Mouse (Mus musculus): Measurements from ENCODE around the gene Rcc2. TPM values are rescaled to one million over a fixed set of nuclear protein-coding genes. Genes with fewer than 3 reads are reported as not detected.

Gene Rcc2
- polyA plus RNA-seq, 1 experiment from 2014 or later = 32.8 TPM

DNA sequence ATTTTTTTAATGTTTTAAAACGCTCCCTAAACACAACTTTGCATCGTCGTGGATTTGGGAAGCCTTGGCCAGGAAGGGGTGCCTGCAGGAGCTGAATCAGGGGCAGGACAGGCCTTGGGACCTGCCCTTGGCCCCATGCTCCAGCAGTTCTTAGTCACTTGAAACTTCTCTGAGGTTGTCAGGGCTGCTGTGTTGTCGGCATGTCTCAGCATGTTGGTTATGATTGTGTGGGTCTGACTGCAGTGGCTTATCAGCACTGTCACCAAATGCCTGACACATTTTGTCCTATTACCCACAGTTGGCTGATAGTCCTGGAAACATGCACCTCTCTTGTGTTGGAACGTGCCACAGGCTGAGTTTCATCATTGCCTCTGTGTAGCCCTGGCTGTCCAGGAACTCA, 19.8 kb downstream of the Rcc2 start:
- H3K9me3 ChIP-seq = no peaks in the 10 kb centered on the region
- no peak for ATAC-seq (ENCODE audit: low FRiP score, low read depth)
- no peak overlapping the region for H3K9ac ChIP-seq
- no peak overlapping the region for H3K27ac ChIP-seq
- no peak overlapping the region for H3K4me3 ChIP-seq
- H3K4me1 ChIP-seq = no peaks in the 10 kb centered on the region
- H3K36me3 ChIP-seq = peaks cover 91% of the 10 kb centered on the region
- H3K27me3 ChIP-seq = no peaks in the 10 kb centered on the region
- 86% methylated on average over 5 of the region's 5 CpGs for WGBS
- H3K4me2 ChIP-seq (replicated peaks) = no peak overlapping the region

DNA sequence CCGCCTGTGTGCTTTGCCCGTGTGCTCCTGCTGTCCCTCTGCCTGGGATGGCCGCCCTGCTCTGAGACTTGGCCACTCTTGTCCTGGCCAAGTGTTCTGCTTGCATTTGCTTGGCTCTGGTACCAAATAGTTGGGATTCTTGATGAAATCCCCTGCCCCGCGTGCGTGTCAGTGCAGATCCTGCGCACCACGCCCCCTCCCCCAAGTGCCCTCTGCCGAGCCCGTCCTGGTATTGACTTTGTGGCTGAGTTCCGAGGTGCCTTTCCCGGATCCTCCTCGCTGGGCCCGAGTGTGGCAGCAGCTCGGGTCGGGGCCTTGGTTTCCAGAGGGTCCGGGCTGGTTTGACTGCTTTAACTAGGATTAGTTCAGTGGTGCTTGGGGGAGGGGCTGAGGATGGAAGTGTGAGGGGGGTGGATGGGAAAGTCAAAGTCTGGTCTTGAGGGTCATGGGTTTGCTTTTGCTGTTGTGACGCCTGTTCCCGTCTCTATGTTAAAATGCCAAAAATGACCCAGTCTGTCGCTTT, 21.7 kb downstream of the Rcc2 start:
- H3K9me3 ChIP-seq = no peaks in the 10 kb centered on the region
- no peak for ATAC-seq (ENCODE audit: low FRiP score, low read depth)
- H3K4me1 ChIP-seq = no peaks in the 10 kb centered on the region
- WGBS = 81% methylated on average over 20 of the region's 20 CpGs
- H3K36me3 ChIP-seq = peaks cover 87% of the 10 kb centered on the region
- H3K27me3 ChIP-seq = no peaks in the 10 kb centered on the region
- no peak overlapping the region for H3K4me2 ChIP-seq (replicated peaks)
- peak overlapping the region; percentile 28; the same call in 1 of the 2 replicates for H3K27ac ChIP-seq
- H3K4me3 ChIP-seq = no peak overlapping the region
- H3K9ac ChIP-seq = no peak overlapping the region

DNA sequence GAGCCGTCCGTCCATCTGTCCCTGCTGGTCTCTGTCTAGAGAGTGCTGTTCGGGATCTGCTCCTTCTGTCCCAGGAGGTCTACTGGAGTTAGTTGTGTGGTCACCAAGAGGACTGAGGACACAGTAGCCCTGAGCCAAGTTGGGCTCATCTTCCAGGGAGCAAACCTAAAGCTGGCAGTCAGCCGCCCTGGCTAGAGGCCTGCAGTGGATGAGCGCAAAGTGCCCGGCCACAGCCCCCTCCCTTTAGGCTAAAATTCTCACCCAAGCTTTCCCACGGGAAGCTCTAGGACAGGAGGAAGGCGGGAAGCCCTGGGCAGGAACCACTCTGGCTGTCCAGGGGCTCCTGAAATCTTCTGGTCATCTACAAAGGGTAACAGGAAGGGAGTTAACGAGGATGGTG, 22.4 kb downstream of the Rcc2 start:
- Histone ChIP-seq H3K9ac (no peak overlapping the region), H3K4me2 (replicated peaks) (no peak overlapping the region), H3K36me3 (peaks cover 82% of the 10 kb centered on the region), H3K9me3 (no peaks in the 10 kb centered on the region), H3K4me3 (no peak overlapping the region), H3K27ac (no peak overlapping the region), H3K27me3 (no peaks in the 10 kb centered on the region), H3K4me1 (no peaks in the 10 kb centered on the region)
- 71% methylated on average over 9 of the region's 9 CpGs for WGBS
- no peak for ATAC-seq (ENCODE audit: low FRiP score, low read depth)

DNA sequence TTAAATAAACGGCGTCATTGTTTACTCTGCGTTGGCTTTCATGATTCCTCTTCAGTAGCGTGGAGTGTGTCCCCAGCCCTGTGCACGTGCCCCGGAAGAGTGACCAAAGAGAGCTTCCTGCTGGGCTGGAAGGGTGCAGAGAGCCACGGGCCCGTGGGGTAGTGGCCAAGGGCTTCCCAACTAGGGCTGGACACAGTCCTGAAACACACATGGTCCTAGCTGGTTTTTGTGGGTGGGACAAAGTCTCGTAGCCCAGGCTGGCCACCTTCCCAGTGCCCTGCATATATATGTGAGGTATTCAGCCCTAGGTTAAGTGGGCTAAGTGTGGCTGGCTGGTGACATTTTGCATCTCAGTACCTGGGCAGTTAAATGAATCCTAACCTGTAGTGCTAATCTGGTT, 22.9 kb downstream of the Rcc2 start:
- no peak for ATAC-seq (ENCODE audit: low FRiP score, low read depth)
- Histone ChIP-seq H3K27ac (no peak overlapping the region; the same call in 1 of the 2 replicates), H3K4me1 (no peaks in the 10 kb centered on the region), H3K9ac (no peak overlapping the region), H3K36me3 (peaks cover 77% of the 10 kb centered on the region), H3K4me3 (no peak overlapping the region), H3K4me2 (replicated peaks) (no peak overlapping the region), H3K9me3 (no peaks in the 10 kb centered on the region), H3K27me3 (no peaks in the 10 kb centered on the region)
- WGBS = 82% methylated on average over 9 of the region's 9 CpGs

DNA sequence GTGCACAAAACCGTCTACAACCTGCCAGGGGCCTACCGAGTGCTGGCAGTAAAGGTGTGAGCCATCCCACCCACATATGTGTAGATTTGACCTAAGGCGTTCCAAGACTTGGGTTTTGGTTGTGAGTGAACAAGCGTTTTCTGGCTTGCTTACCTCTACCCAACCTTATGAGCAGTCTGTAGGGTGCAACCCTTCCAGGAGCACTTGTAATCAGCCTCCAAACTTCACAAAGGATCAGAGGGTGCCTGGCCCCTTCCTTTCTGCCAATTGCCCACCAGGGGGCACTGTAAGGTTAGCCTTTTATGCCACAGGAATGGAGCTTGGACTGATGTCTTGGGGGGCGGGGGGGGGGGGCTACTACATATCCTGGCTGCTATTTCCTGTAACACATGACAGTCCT, 23.5 kb downstream of the Rcc2 start:
- H3K4me3 ChIP-seq = no peak overlapping the region
- no peak overlapping the region for H3K4me2 ChIP-seq (replicated peaks)
- peaks cover 71% of the 10 kb centered on the region for H3K36me3 ChIP-seq
- H3K9me3 ChIP-seq = no peaks in the 10 kb centered on the region
- 46% methylated on average over 5 of the region's 5 CpGs for WGBS
- no peaks in the 10 kb centered on the region for H3K27me3 ChIP-seq
- no peaks in the 10 kb centered on the region for H3K4me1 ChIP-seq
- no peak; the same call in 1 of the 2 replicates for ATAC-seq (ENCODE audit: low FRiP score, low read depth)
- 0 out of 2 replicates have a peak overlapping the region, but pooled peaks have one; percentile 7 for H3K27ac ChIP-seq
- H3K9ac ChIP-seq = no peak overlapping the region

DNA sequence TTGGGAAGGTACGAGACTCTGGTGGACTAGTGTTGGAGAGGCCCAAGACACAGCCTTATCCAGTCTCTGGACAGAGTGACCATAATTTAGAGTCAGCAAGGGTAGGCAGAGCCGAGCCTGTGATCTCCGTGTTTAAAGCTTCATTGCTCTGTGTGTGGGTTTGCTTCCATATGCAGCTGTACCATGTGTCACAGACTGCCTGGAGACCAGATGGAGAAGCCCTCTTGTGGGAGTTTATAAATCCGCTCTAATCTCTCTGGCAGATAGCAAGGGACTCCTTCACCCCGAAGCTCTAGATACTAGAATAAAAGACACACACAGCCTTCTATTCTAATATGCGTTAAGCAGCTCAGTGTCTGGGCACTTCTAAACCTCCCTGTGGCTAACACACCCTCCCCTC, 24.4 kb downstream of the Rcc2 start:
- ATAC-seq (ENCODE audit: low FRiP score, low read depth) = no peak
- Histone ChIP-seq H3K27ac (peak overlapping the region; percentile 7; the same call in 1 of the 2 replicates), H3K4me2 (replicated peaks) (no peak overlapping the region), H3K4me1 (no peaks in the 10 kb centered on the region), H3K4me3 (no peak overlapping the region), H3K9ac (no peak overlapping the region), H3K9me3 (no peaks in the 10 kb centered on the region), H3K27me3 (no peaks in the 10 kb centered on the region), H3K36me3 (peaks cover 62% of the 10 kb centered on the region)
- 62% methylated on average over 6 of the region's 6 CpGs for WGBS

DNA sequence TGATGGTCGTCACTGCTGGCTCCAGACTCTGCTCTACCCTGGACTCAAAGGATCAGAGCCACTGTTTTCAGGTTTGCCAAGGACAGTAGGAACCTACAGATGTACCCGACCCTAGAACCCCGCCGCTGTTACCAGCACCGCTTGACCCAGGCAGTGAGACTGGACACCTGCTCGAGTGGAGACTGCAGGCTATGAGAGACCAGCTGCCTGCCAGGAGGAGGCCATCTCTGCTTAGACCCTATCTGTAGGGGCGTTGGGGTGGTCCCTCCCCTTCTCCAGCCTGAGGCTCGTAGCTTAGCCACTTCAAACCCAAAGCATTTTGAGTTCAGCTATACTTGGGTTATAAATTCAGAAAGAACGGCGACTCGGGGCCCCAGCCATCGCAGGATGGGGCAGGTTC, 26.6 kb downstream of the Rcc2 start:
- 84% methylated on average over 12 of the region's 12 CpGs for WGBS
- no peak overlapping the region for H3K4me2 ChIP-seq (replicated peaks)
- no peak for ATAC-seq (ENCODE audit: low FRiP score, low read depth)
- no peaks in the 10 kb centered on the region for H3K4me1 ChIP-seq
- H3K4me3 ChIP-seq = no peak overlapping the region
- no peaks in the 10 kb centered on the region for H3K9me3 ChIP-seq
- H3K27me3 ChIP-seq = no peaks in the 10 kb centered on the region
- H3K27ac ChIP-seq = no peak overlapping the region
- no peak overlapping the region for H3K9ac ChIP-seq
- H3K36me3 ChIP-seq = peaks cover 40% of the 10 kb centered on the region

DNA sequence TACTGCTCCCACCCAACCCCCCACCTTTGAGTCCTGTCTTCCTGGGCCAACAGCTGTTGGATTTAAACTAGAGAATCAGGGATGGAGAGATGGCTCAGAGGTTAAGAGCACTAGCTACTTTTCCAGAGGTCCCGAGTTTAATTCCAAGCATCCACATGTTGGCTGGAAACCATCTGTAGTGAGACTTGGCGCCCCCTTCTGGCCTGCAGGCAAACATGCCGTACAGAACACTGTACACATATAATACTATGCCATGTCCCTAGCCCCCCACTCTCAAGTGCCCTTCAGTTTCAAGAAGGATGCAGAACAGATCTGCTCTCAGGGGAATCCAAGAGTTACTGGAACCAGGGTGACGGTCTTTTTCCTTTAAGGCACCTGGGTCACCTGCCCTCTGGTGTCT, 31.3 kb downstream of the Rcc2 start:
- no peak for ATAC-seq (ENCODE audit: low FRiP score, low read depth)
- Histone ChIP-seq H3K27me3 (no peaks in the 10 kb centered on the region), H3K27ac (no peak overlapping the region), H3K4me3 (no peak overlapping the region), H3K9me3 (no peaks in the 10 kb centered on the region), H3K36me3 (peaks cover 4% of the 10 kb centered on the region), H3K9ac (no peak overlapping the region), H3K4me2 (replicated peaks) (no peak overlapping the region), H3K4me1 (no peaks in the 10 kb centered on the region)
- 81% methylated on average over 4 of the region's 4 CpGs for WGBS

DNA sequence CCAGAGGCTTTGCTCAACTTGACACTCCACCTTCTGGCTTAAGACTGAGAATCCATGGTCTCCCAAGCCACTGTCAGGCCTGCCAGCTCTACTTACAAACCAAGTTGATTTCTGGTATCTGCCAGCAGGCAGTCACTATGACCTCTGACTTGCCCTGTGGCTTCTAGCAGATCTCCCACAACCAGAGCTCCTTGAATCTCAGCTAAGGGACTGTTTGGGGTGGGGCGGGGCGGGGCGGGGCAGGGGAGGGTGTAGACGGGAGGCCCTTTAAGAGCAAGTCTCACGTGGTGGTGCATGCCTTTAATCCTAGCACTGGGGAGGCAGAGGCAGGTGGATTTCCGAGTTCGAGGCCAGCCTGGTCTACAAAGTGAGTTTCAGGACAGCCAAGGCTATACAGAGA, 32.5 kb downstream of the Rcc2 start:
- Histone ChIP-seq H3K4me1 (no peaks in the 10 kb centered on the region), H3K4me2 (replicated peaks) (no peak overlapping the region), H3K27me3 (no peaks in the 10 kb centered on the region), H3K9ac (no peak overlapping the region), H3K9me3 (no peaks in the 10 kb centered on the region), H3K36me3 (no peaks in the 10 kb centered on the region), H3K4me3 (no peak overlapping the region), H3K27ac (no peak overlapping the region)
- ATAC-seq (ENCODE audit: low FRiP score, low read depth) = no peak
- WGBS = 62% methylated on average over 7 of the region's 7 CpGs

DNA sequence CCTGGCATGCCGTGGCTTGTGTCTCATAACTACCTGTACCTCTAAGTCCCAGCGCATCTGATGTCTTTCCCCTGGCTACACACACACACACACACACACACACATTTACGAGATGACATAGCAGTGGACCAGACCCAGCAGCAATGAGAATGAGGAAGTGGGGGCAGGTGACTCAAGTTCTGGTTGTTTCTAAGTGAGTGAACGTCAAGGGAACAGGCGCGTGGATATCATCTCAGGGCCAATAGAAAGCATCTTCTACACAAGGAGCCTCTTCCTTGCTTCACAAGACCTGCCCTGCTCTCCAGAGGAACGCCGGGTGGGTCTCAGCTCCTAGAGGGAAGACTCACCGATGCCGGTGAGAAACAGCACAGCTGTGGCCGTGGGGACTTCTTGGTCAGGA, 40.3 kb downstream of the Rcc2 start:
- Histone ChIP-seq H3K9me3 (no peaks in the 10 kb centered on the region), H3K4me3 (no peak overlapping the region), H3K27me3 (no peaks in the 10 kb centered on the region), H3K36me3 (no peaks in the 10 kb centered on the region), H3K9ac (no peak overlapping the region), H3K4me1 (no peaks in the 10 kb centered on the region), H3K27ac (no peak overlapping the region), H3K4me2 (replicated peaks) (no peak overlapping the region)
- ATAC-seq (ENCODE audit: low FRiP score, low read depth) = no peak
- WGBS = 83% methylated on average over 11 of the region's 11 CpGs

DNA sequence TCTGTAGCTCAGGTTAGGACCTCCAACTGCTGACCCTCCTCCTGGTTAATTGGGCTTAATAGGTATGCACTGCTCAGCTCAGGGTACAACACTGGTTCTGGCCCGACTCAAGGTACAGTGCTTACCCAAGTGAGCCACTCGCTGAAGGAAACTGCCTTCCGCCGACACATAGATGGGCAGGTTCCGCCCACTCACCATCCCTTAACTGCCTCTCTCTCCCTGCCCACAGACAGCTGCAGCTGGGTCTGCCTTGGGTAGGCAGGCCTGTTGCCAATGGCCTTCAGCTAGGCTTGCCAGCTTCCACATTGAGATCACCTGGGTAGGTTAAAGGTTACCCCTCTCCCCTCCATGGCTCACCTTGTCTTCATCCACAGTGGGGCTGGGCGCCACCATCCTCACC, 41.1 kb downstream of the Rcc2 start:
- H3K9me3 ChIP-seq = no peaks in the 10 kb centered on the region
- H3K36me3 ChIP-seq = no peaks in the 10 kb centered on the region
- no peak overlapping the region for H3K4me2 ChIP-seq (replicated peaks)
- no peak for ATAC-seq (ENCODE audit: low FRiP score, low read depth)
- no peaks in the 10 kb centered on the region for H3K4me1 ChIP-seq
- H3K4me3 ChIP-seq = no peak overlapping the region
- no peak overlapping the region for H3K27ac ChIP-seq
- 91% methylated on average over 6 of the region's 6 CpGs for WGBS
- no peak overlapping the region for H3K9ac ChIP-seq
- H3K27me3 ChIP-seq = no peaks in the 10 kb centered on the region

DNA sequence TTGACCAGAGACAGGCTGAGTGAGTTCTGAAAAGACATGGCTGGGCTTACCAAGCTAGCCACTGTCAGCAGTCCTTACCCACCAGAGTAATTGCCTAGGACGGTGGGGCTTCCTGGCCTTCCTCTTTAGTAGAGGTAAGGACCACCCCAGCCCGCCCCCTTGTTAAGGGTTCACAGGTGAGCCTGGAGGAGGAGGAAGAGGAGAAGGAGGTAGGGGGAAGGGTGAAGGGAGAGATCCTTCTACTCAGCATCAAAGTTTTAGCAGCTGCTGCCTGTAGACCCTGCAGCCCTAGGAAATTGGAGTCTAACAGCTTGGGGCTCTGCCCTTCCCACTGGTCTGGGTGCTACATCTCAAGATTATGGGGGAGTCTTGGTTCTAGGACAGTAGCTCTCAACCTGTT, 42.2 kb downstream of the Rcc2 start, which contains the start of gene Padi6:
TSS of gene Padi6 (minus strand) at position 101 of the 400 bp plus-strand sequence.
- no peak for ATAC-seq (ENCODE audit: low FRiP score, low read depth)
- Histone ChIP-seq H3K4me3 (no peak within 1 kb of the TSS), H3K9me3 (no peaks in the 10 kb centered on the region), H3K27ac (no peak within 1 kb of the TSS), H3K4me1 (no peaks in the 10 kb centered on the region), H3K36me3 (no peaks in the 10 kb centered on the region), H3K4me2 (replicated peaks) (no peak within 1 kb of the TSS), H3K9ac (no peak within 1 kb of the TSS), H3K27me3 (no peaks in the 10 kb centered on the region)
- WGBS = 69% methylated on average over 2 of the region's 2 CpGs

DNA sequence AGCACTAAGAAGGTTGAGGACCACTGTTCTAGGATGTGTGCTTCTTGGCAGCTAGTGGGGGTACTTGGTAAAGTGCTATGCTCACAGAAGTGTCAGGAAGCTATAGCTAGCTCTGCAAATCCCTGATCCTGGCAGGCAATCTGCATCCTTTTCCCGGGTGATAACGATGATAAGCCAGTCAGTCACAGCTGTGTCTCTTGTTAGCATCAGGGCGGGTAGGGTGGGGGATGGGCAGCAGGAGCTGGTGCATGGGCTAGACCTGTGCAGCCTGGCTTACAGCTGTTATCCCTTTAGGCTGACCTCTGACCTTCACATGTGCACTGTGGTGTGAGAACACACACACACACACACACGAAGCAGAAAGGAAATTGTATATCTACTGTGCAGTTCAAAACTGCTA, 42.7 kb downstream of the Rcc2 start:
- ATAC-seq (ENCODE audit: low FRiP score, low read depth) = no peak; the same call in 1 of the 2 replicates
- Histone ChIP-seq H3K27me3 (no peaks in the 10 kb centered on the region), H3K4me1 (peaks cover 5% of the 10 kb centered on the region), H3K4me3 (no peak overlapping the region), H3K27ac (no peak overlapping the region), H3K4me2 (replicated peaks) (no peak overlapping the region), H3K9me3 (no peaks in the 10 kb centered on the region), H3K9ac (no peak overlapping the region), H3K36me3 (no peaks in the 10 kb centered on the region)
- WGBS = 40% methylated on average over 4 of the region's 4 CpGs
